Comparison of ENCODE assay signal across 8 mouse cellular contexts in genomic region chr19:40395757-40396661, GRCm38 (mm10).
DNase-seq lines count a peak whose midpoint lies in the region; ATAC-seq lines count a peak whose summit lies in the region.

No protein-coding gene starts in this region.

- 0 out of 2 replicates have a peak, but pooled peaks cover 6% of the 10 kb centered on the region for H3K4me1 ChIP-seq in forebrain, embryonic 12.5 days
- peaks cover 19% of the 10 kb centered on the region for H3K4me1 ChIP-seq in intestine, embryonic 15.5 days (replicated peaks)

- no peaks in the 10 kb centered on the region for H3K9me3 ChIP-seq in forebrain, embryonic 12.5 days
- no peaks in the 10 kb centered on the region for H3K9me3 ChIP-seq in intestine, embryonic 15.5 days

- intact Hi-C loops in gastrocnemius, postnatal 36 days (cut with DNase I): no loop called here

- no peaks in the 10 kb centered on the region for H3K27me3 ChIP-seq in forebrain, embryonic 12.5 days
- H3K27me3 ChIP-seq in intestine, embryonic 15.5 days (replicated peaks): no peaks in the 10 kb centered on the region

- ATAC-seq in forebrain, embryonic 12.5 days (ENCODE audit: low FRiP score): no peak
- no peak for ATAC-seq in intestine, embryonic 15.5 days

- H3K27ac ChIP-seq in forebrain, embryonic 12.5 days: peak overlapping the region; percentile 65
- peak overlapping the region; percentile 80 for H3K27ac ChIP-seq in intestine, embryonic 15.5 days

- no peak overlapping the region for H3K4me3 ChIP-seq in forebrain, embryonic 12.5 days (replicated peaks)
- no peak overlapping the region for H3K4me3 ChIP-seq in intestine, embryonic 15.5 days (replicated peaks)

- no peaks in the 10 kb centered on the region for H3K36me3 ChIP-seq in forebrain, embryonic 12.5 days (replicated peaks)
- no peaks in the 10 kb centered on the region for H3K36me3 ChIP-seq in intestine, embryonic 15.5 days

- no peak overlapping the region for H3K4me2 ChIP-seq in forebrain, embryonic 12.5 days
- H3K4me2 ChIP-seq in intestine, embryonic 15.5 days (replicated peaks): no peak overlapping the region

- no peak overlapping the region for H3K9ac ChIP-seq in forebrain, embryonic 12.5 days
- no peak overlapping the region for H3K9ac ChIP-seq in intestine, embryonic 15.5 days

- peak; percentile 20 for DNase-seq in gastrocnemius, postnatal 25 days
- no peak for DNase-seq in gastrocnemius, postnatal 36 days
- peak; percentile 28 for DNase-seq in NIH3T3 (ENCODE audit: low read depth)
- DNase-seq in T-cell, adult 2 months (ENCODE audit: low spot score): no peak
- no peak for DNase-seq in right cerebral cortex, adult 2 months (ENCODE audit: low spot score in 2 of 2)
- no peak for DNase-seq in urinary bladder, postnatal 4 days (ENCODE audit: low spot score in 2 of 2)

- 71% methylated on average over 14 of the region's 14 CpGs for WGBS in forebrain, embryonic 12.5 days
- WGBS in intestine, embryonic 15.5 days: 85% methylated on average over 14 of the region's 14 CpGs

Comparison
In these comparisons a context has a peak if more than half of its experiments do, and no peak if none do; other contexts are left out.
1. DNase-seq: peak in gastrocnemius, postnatal 25 days (single experiment) and NIH3T3 (single experiment); none in gastrocnemius, postnatal 36 days (0 of 2), T-cell, adult 2 months (single experiment), right cerebral cortex, adult 2 months (0 of 2) and urinary bladder, postnatal 4 days (0 of 2).